Mouse (Mus musculus): ENCODE measurements around the gene Gm28269. TPM values are rescaled to one million over a fixed set of nuclear protein-coding genes. Genes with fewer than 3 reads are reported as not detected.

The Gm28269 gene
- polyA plus RNA-seq (2012; rRNA removed) = not detected in 2 replicates

DNA sequence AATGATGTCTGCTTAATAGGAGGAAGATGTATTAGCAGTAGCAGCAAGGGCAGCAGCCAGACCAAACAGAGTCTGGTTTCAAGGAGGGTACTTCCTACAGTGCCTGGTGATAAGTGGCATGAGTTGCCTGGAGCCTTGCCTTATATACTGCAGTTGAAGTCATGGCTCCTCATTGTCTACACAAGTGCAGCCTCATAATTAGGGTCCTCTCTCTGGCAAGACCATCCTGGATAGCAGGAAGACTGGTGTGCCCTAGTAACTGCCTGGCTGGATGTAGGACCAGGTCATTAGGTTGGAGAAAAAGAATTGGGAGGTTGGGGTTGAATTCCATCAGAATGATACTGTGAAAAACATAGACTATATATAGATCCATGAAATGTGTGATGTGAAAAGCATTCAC, at the start of gene Gm28269:
TSS of gene Gm28269 (minus strand) at position 101 of the 400 bp plus-strand sequence.
- Histone ChIP-seq H3K27me3 (ENCODE audit: control insufficient read depth, insufficient read depth, low read length) (no peaks in the 10 kb centered on the region), H3K27ac (ENCODE audit: insufficient read depth, low read length) (no peak within 1 kb of the TSS), H3K4me3 (replicated peaks; ENCODE audit: insufficient read depth, low read depth, low read length) (no peak within 1 kb of the TSS), H3K4me1 (ENCODE audit: control insufficient read depth, insufficient read depth, low read length) (no peaks in the 10 kb centered on the region)
- TF ChIP-seq POLR2A (IDR thresholded peaks at IDR 0.05; ENCODE audit: borderline replicate concordance, insufficient read depth, low read length) = no peak
- TF ChIP-seq CTCF (IDR thresholded peaks at IDR 0.05; ENCODE audit: borderline replicate concordance, insufficient read depth, low read depth, low read length) = no peak
- no peak for DNase-seq

DNA sequence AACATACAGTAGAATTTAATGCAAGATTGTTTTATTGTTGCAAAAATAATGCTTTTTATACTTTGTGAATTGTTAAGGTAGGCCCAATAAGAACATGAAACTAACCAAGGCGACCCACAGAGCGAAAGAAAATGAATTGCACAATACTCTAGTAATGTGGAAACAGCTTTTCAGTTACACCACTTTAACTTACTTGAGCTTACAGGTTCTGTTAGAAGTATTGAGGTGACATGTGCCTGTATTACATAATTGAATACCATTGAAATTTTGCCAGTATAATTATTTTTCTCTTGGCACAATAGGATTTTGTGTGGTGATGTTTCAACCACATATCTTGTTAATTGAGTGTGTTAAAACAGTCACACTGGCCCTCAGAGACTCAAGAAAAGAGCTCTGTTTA, 28.0 kb downstream of the Gm28269 start:
- TF ChIP-seq CTCF (IDR thresholded peaks at IDR 0.05; ENCODE audit: borderline replicate concordance, insufficient read depth, low read depth, low read length) = no peak
- H3K4me3 ChIP-seq (replicated peaks; ENCODE audit: insufficient read depth, low read depth, low read length) = no peak overlapping the region
- H3K27ac ChIP-seq (ENCODE audit: insufficient read depth, low read length) = no peak overlapping the region
- no peaks in the 10 kb centered on the region for H3K27me3 ChIP-seq (ENCODE audit: control insufficient read depth, insufficient read depth, low read length)
- H3K4me1 ChIP-seq (ENCODE audit: control insufficient read depth, insufficient read depth, low read length) = no peaks in the 10 kb centered on the region
- WGBS = 93% methylated on average over 2 of the region's 2 CpGs
- DNase-seq = no peak

DNA sequence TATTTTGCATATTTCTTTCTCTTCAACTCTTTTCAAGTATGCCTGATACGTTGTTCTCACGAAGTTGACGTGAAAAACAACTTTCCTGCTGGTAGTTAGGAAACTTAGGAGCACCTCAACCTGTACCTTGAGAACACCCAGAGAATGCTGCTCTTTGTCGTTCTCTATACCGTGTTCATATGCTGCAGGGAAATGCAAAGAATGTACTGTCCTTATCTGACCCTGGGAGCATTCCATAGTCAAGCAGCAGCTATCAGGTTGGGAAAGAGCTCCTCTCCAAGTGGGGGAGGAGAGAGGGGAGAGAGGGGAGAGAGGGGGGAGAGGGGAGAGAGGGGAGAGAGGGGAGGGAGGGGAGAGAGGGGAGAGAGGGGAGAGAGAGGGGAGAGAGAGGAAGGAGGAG, 29.6 kb downstream of the Gm28269 start:
- TF ChIP-seq POLR2A (IDR thresholded peaks at IDR 0.05; ENCODE audit: borderline replicate concordance, insufficient read depth, low read length) (no peak), CTCF (IDR thresholded peaks at IDR 0.05; ENCODE audit: borderline replicate concordance, insufficient read depth, low read depth, low read length) (no peak)
- WGBS = 73% methylated on average over 5 of the region's 5 CpGs

DNA sequence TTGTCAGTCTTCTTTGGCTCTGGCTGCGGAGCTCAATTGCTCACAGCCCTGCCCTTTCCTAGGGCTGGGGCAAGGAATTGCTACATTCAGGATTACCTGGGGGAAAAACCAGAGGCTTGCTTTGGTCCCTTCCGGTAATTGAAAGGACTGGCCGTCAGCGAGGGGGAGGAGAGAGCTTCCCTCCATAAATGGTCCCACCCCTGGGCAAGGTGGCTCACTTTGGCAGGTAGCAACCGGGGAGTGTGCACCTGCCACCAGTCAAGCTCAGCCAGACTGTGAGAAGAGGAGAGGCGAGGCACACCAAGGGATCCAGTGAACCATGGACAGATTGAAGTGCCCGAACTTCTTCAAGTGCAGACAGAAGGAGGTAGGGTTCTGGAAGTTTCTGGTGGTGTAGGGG, 30.1 kb downstream of the Gm28269 start, which contains the start of gene Slc6a14:
TSS of gene Slc6a14 (plus strand) at position 68 of the 400 bp plus-strand sequence.
- 71% methylated on average over 7 of the region's 7 CpGs for WGBS
- no peak for DNase-seq
- TF ChIP-seq POLR2A (IDR thresholded peaks at IDR 0.05; ENCODE audit: borderline replicate concordance, insufficient read depth, low read length) = no peak
- no peak for TF ChIP-seq CTCF (IDR thresholded peaks at IDR 0.05; ENCODE audit: borderline replicate concordance, insufficient read depth, low read depth, low read length)
- Histone ChIP-seq H3K27me3 (ENCODE audit: control insufficient read depth, insufficient read depth, low read length) (no peaks in the 10 kb centered on the region), H3K27ac (ENCODE audit: insufficient read depth, low read length) (no peak within 1 kb of the TSS), H3K4me3 (replicated peaks; ENCODE audit: insufficient read depth, low read depth, low read length) (no peak within 1 kb of the TSS), H3K4me1 (ENCODE audit: control insufficient read depth, insufficient read depth, low read length) (no peaks in the 10 kb centered on the region)

More for the DNA sequence above, 29.6 kb downstream of the Gm28269 start:
- Histone ChIP-seq H3K4me3 (replicated peaks; ENCODE audit: insufficient read depth, low read depth, low read length) (no peak overlapping the region), H3K27me3 (ENCODE audit: control insufficient read depth, insufficient read depth, low read length) (no peaks in the 10 kb centered on the region), H3K4me1 (ENCODE audit: control insufficient read depth, insufficient read depth, low read length) (no peaks in the 10 kb centered on the region), H3K27ac (ENCODE audit: insufficient read depth, low read length) (no peak overlapping the region)
- no peak for DNase-seq

DNA sequence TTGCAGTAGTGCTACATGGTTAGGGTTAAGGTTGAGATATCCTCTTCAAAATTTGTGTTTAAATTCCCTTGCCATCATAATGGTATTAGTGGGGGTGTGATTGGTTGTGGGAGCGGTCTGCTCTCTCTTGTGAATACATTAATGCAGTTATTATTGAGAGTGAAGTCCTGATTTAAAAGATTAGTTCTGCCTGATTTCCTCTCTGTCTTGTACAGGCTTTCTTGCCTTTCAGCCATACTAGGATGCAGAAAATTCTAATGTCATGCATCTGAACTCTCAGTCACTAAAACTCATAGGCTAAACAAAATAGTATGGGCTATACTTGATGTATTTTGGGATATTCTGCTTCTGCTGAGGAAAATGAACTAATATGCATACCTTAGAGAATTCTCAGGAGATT, 40.4 kb downstream of the Gm28269 start:
- Histone ChIP-seq H3K4me3 (replicated peaks; ENCODE audit: insufficient read depth, low read depth, low read length) (no peak overlapping the region), H3K27me3 (ENCODE audit: control insufficient read depth, insufficient read depth, low read length) (no peaks in the 10 kb centered on the region), H3K27ac (ENCODE audit: insufficient read depth, low read length) (no peak overlapping the region), H3K4me1 (ENCODE audit: control insufficient read depth, insufficient read depth, low read length) (no peaks in the 10 kb centered on the region)
- DNase-seq = no peak
- TF ChIP-seq POLR2A (IDR thresholded peaks at IDR 0.05; ENCODE audit: borderline replicate concordance, insufficient read depth, low read length) = no peak
- no peak for TF ChIP-seq CTCF (IDR thresholded peaks at IDR 0.05; ENCODE audit: borderline replicate concordance, insufficient read depth, low read depth, low read length)
- WGBS = 30% methylated on average over 1 of the region's 1 CpGs

DNA sequence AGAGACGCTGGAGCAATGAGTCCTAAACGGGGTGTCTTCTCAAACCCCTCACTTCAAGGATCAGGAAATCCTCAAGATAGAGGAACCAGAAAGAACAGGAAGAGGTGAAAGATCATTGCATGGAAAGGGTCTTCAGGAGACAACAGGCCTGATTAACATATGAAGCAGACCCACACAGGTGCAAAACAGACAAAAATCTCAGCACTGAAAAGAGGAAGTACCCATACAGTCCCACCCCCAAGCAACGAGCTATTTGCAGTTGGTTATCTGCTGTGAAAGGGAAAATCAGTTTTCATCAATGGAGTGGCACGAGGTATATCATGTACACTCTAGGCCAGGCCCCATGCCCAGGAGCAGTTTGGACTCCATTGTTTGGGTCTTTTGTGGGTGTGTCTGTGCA, 43.3 kb downstream of the Gm28269 start:
- TF ChIP-seq POLR2A (IDR thresholded peaks at IDR 0.05; ENCODE audit: borderline replicate concordance, insufficient read depth, low read length) = no peak
- TF ChIP-seq CTCF (IDR thresholded peaks at IDR 0.05; ENCODE audit: borderline replicate concordance, insufficient read depth, low read depth, low read length) = no peak
- no peaks in the 10 kb centered on the region for H3K4me1 ChIP-seq (ENCODE audit: control insufficient read depth, insufficient read depth, low read length)
- no peaks in the 10 kb centered on the region for H3K27me3 ChIP-seq (ENCODE audit: control insufficient read depth, insufficient read depth, low read length)
- DNase-seq = no peak
- WGBS = 81% methylated on average over 4 of the region's 4 CpGs
- H3K27ac ChIP-seq (ENCODE audit: insufficient read depth, low read length) = no peak overlapping the region
- no peak overlapping the region for H3K4me3 ChIP-seq (replicated peaks; ENCODE audit: insufficient read depth, low read depth, low read length)

DNA sequence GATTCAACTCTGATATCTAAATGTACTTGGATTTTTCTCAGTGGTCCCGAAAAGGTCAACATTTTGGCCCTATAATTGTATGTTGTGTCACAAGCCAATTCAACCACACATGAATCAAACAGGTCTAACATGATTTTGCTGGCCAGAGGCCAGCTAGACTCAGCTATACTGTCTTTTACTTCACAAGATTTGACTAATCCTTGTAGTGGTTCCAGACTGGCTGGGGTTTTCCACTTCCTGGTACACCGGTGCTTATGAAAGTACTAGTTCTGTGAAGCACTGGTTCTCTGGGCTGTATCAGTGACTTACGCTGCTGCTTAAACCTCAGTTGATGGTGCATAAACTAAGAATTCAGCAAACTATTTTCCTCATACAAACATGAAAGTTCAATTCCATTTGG, 49.2 kb downstream of the Gm28269 start:
- WGBS = 89% methylated on average over 3 of the region's 3 CpGs

DNA sequence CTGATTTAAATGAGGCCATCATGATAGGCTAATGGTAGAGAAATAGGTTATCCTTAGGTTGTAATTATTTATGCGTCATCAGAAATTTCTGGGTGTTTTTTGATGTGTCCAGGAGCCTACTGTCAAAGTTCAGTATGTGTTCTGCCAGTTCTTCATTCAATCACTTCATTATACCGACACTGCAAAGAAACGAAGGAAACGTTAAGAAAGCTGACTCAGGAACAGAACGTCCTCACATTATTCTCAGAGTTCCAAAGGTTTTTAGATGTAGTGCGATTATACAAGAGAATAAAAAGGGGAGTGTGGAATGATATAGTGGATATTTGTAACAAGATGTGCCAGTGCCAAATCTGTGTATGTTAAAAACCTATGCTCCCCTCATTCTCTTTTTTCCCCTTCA, 49.7 kb downstream of the Gm28269 start:
- TF ChIP-seq CTCF (IDR thresholded peaks at IDR 0.05; ENCODE audit: borderline replicate concordance, insufficient read depth, low read depth, low read length) = no peak
- no peak for TF ChIP-seq POLR2A (IDR thresholded peaks at IDR 0.05; ENCODE audit: borderline replicate concordance, insufficient read depth, low read length)
- Histone ChIP-seq H3K4me1 (ENCODE audit: control insufficient read depth, insufficient read depth, low read length) (no peaks in the 10 kb centered on the region), H3K27ac (ENCODE audit: insufficient read depth, low read length) (no peak overlapping the region), H3K27me3 (ENCODE audit: control insufficient read depth, insufficient read depth, low read length) (no peaks in the 10 kb centered on the region), H3K4me3 (replicated peaks; ENCODE audit: insufficient read depth, low read depth, low read length) (no peak overlapping the region)
- 72% methylated on average over 6 of the region's 6 CpGs for WGBS
- DNase-seq = no peak

More for the DNA sequence above, 49.2 kb downstream of the Gm28269 start:
- no peaks in the 10 kb centered on the region for H3K27me3 ChIP-seq (ENCODE audit: control insufficient read depth, insufficient read depth, low read length)
- TF ChIP-seq POLR2A (IDR thresholded peaks at IDR 0.05; ENCODE audit: borderline replicate concordance, insufficient read depth, low read length) (no peak), CTCF (IDR thresholded peaks at IDR 0.05; ENCODE audit: borderline replicate concordance, insufficient read depth, low read depth, low read length) (no peak)
- no peak for DNase-seq
- H3K4me3 ChIP-seq (replicated peaks; ENCODE audit: insufficient read depth, low read depth, low read length) = no peak overlapping the region
- H3K4me1 ChIP-seq (ENCODE audit: control insufficient read depth, insufficient read depth, low read length) = no peaks in the 10 kb centered on the region
- H3K27ac ChIP-seq (ENCODE audit: insufficient read depth, low read length) = no peak overlapping the region

Other genes with a start within 250 kb of the Gm28269 start
- gene Slc6a14, start 30.2 kb downstream of the Gm28269 start, polyA plus RNA-seq (2012; rRNA removed) = not detected in 2 replicates

Measured in cerebellum, adult 2 months (tissue).